Mouse (Mus musculus): ENCODE measurements around the gene Polrmt. TPM values are rescaled to one million over a fixed set of nuclear protein-coding genes. Genes with fewer than 3 reads are reported as not detected.

Polrmt gene
- polyA plus RNA-seq, 1 experiment from 2014 or later: 40.1 TPM

DNA sequence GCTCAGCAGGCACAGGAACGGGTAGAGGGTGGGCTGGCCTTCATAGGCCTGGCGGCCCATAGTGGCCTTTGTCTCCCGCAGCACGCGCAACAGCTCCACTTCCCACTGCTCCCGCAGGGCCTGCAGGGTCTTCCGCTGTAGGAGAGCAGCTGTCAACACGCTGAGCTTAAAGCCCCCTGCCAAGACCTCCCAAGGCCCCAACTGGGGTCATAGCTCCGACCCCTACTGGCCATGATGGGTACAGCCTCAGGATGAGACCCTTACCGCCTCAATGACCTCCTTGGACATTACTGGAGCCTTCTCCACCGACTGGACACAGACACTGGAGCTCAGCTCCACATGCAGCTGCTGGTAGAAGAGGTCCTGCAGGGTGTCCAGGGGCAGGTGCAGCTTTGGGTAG is 5.5 kb downstream of the Polrmt start:
- H3K27me3 ChIP-seq (replicated peaks; ENCODE audit: control insufficient read depth, insufficient read depth, low read length): no peaks in the 10 kb centered on the region; the same call in 1 of the 2 replicates
- no peak for DNase-seq (ENCODE audit: low spot score)
- H3K4me1 ChIP-seq (replicated peaks; ENCODE audit: control insufficient read depth, insufficient read depth, low read length): peaks cover 4% of the 10 kb centered on the region; the same call in 1 of the 2 replicates
- no peak overlapping the region for H3K9ac ChIP-seq (ENCODE audit: low read length)
- H3K36me3 ChIP-seq (ENCODE audit: control insufficient read depth, insufficient read depth, low read length): peaks cover 86% of the 10 kb centered on the region
- no peak overlapping the region for H3K27ac ChIP-seq (ENCODE audit: low read depth)
- H3K4me3 ChIP-seq (ENCODE audit: low read depth, low read length): no peak overlapping the region
- peaks cover 55% of the 10 kb centered on the region for H3K9me3 ChIP-seq (ENCODE audit: control insufficient read depth, low read length)
- ATAC-seq (replicated peaks; ENCODE audit: low FRiP score, low TSS enrichment, low read depth): no peak
- no peak overlapping the region for H3K4me2 ChIP-seq (ENCODE audit: low read length)
- 79% methylated on average over 11 of the region's 11 CpGs for WGBS

DNA sequence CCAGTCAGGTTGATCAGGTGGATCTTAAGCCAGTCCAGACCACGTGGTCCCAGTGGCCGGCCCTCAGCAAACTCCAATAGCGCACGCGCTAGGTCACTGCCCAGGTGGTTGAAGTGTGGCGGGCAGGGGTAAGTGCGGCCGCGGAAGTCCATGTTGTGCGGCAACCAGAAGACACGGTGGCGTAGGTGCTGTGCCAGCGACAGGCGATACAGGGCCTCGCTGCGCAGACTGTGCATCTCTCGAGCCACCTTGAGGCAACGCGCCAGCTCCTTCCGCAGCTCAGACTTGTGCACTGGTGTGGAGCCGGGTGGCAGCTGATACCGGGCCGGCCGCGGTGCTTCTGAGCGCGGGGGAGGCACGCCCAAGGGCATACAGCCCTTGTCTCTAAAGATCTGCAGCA is 7.1 kb downstream of the Polrmt start:
- no peak overlapping the region for H3K27ac ChIP-seq (ENCODE audit: low read depth)
- H3K9me3 ChIP-seq (ENCODE audit: control insufficient read depth, low read length): peaks cover 65% of the 10 kb centered on the region
- H3K9ac ChIP-seq (ENCODE audit: low read length): no peak overlapping the region
- DNase-seq (ENCODE audit: low spot score): no peak
- no peak overlapping the region for H3K4me3 ChIP-seq (ENCODE audit: low read depth, low read length)
- 0 out of 2 replicates have a peak, but pooled peaks have one; percentile 9 for ATAC-seq (replicated peaks; ENCODE audit: low FRiP score, low TSS enrichment, low read depth)
- no peaks in the 10 kb centered on the region; the same call in 1 of the 2 replicates for H3K27me3 ChIP-seq (replicated peaks; ENCODE audit: control insufficient read depth, insufficient read depth, low read length)
- H3K4me2 ChIP-seq (ENCODE audit: low read length): no peak overlapping the region
- whole genome bisulfite sequencing: 97% methylated on average over 28 of the region's 28 CpGs
- H3K36me3 ChIP-seq (ENCODE audit: control insufficient read depth, insufficient read depth, low read length): peaks cover 82% of the 10 kb centered on the region
- H3K4me1 ChIP-seq (replicated peaks; ENCODE audit: control insufficient read depth, insufficient read depth, low read length): no peaks in the 10 kb centered on the region

DNA sequence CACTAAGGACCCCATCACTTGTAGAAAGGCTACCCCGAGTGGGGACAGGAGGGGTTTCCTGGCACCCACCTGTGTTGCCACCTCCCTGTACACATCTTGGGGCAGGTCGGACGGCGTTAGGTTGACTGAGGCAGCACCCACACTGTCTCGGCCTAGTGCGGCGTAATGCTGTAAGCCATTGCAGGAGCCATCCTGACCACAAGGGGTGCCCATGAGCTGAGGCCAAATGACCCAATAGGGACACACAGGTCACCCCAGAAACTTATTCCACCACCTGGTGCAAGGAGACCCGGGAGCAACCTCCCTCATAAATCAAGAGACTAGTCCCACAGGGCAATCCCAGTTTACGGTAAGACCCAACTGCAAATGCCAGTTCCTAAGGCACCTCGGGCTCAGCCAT is 8.1 kb downstream of the Polrmt start:
- 91% methylated on average over 10 of the region's 10 CpGs for WGBS
- Histone ChIP-seq H3K4me2 (ENCODE audit: low read length) (no peak overlapping the region), H3K27me3 (replicated peaks; ENCODE audit: control insufficient read depth, insufficient read depth, low read length) (no peaks in the 10 kb centered on the region; the same call in 1 of the 2 replicates), H3K36me3 (ENCODE audit: control insufficient read depth, insufficient read depth, low read length) (peaks cover 74% of the 10 kb centered on the region), H3K4me1 (replicated peaks; ENCODE audit: control insufficient read depth, insufficient read depth, low read length) (no peaks in the 10 kb centered on the region), H3K9ac (ENCODE audit: low read length) (no peak overlapping the region), H3K4me3 (ENCODE audit: low read depth, low read length) (no peak overlapping the region), H3K9me3 (ENCODE audit: control insufficient read depth, low read length) (peaks cover 65% of the 10 kb centered on the region), H3K27ac (ENCODE audit: low read depth) (no peak overlapping the region)
- no peak for DNase-seq (ENCODE audit: low spot score)
- no peak for ATAC-seq (replicated peaks; ENCODE audit: low FRiP score, low TSS enrichment, low read depth)

DNA sequence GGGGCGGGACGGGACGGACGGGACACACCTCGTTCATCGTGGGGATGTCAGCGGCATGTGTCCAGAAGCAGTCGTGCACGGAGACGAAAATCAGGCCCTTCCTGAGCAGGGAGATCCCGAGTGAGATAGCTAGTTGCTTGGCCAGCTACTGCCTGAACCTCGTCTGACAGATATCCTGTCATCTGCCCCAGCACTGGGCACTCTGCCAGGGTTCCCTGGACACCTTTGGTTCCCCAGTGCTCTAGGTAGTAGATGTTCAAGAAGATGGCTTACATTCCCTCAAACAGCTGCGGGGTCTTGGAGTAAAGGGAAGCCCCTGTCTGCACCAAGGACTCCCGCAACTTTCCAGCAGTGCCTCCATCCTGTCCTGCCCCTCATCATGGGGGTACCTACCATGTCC is 9.7 kb downstream of the Polrmt start:
- Histone ChIP-seq H3K9ac (ENCODE audit: low read length) (no peak overlapping the region), H3K4me2 (ENCODE audit: low read length) (no peak overlapping the region), H3K4me1 (replicated peaks; ENCODE audit: control insufficient read depth, insufficient read depth, low read length) (no peaks in the 10 kb centered on the region), H3K4me3 (ENCODE audit: low read depth, low read length) (no peak overlapping the region), H3K27me3 (replicated peaks; ENCODE audit: control insufficient read depth, insufficient read depth, low read length) (no peaks in the 10 kb centered on the region; the same call in 1 of the 2 replicates), H3K9me3 (ENCODE audit: control insufficient read depth, low read length) (peaks cover 70% of the 10 kb centered on the region), H3K27ac (ENCODE audit: low read depth) (no peak overlapping the region), H3K36me3 (ENCODE audit: control insufficient read depth, insufficient read depth, low read length) (peaks cover 59% of the 10 kb centered on the region)
- DNase-seq (ENCODE audit: low spot score) (no peak), ATAC-seq (replicated peaks; ENCODE audit: low FRiP score, low TSS enrichment, low read depth) (no peak)
- 90% methylated on average over 14 of the region's 14 CpGs for WGBS

DNA sequence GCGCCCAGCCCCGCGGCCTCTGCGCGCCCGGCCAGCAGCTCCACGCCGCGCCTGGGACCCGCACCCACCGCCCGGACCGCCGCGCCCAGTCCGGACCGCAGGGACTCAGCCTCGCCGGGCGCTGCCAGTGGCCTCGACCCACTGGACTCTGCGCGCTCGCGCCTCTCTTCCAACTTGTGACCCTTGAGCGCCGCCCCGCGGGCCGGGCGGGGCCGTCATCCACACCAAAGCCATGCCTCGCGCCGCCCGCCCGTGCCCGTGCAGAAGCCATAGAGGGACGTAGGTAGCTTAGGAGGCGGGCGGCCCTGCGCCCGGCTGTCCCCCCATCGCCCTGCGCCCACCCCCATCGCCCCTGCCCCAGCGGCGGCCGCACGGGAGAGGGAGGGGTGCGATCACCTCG is 11.0 kb downstream of the Polrmt start:
- Histone ChIP-seq H3K4me3 (ENCODE audit: low read depth, low read length) (no peak overlapping the region), H3K9ac (ENCODE audit: low read length) (no peak overlapping the region), H3K4me1 (replicated peaks; ENCODE audit: control insufficient read depth, insufficient read depth, low read length) (no peaks in the 10 kb centered on the region), H3K9me3 (ENCODE audit: control insufficient read depth, low read length) (peaks cover 59% of the 10 kb centered on the region), H3K4me2 (ENCODE audit: low read length) (no peak overlapping the region), H3K27me3 (replicated peaks; ENCODE audit: control insufficient read depth, insufficient read depth, low read length) (no peaks in the 10 kb centered on the region; the same call in 1 of the 2 replicates), H3K27ac (ENCODE audit: low read depth) (no peak overlapping the region), H3K36me3 (ENCODE audit: control insufficient read depth, insufficient read depth, low read length) (peaks cover 46% of the 10 kb centered on the region)
- DNase-seq (ENCODE audit: low spot score) (no peak), ATAC-seq (replicated peaks; ENCODE audit: low FRiP score, low TSS enrichment, low read depth) (0 out of 2 replicates have a peak, but pooled peaks have one; percentile 2)
- WGBS: 25% methylated on average over 37 of the region's 52 CpGs

DNA sequence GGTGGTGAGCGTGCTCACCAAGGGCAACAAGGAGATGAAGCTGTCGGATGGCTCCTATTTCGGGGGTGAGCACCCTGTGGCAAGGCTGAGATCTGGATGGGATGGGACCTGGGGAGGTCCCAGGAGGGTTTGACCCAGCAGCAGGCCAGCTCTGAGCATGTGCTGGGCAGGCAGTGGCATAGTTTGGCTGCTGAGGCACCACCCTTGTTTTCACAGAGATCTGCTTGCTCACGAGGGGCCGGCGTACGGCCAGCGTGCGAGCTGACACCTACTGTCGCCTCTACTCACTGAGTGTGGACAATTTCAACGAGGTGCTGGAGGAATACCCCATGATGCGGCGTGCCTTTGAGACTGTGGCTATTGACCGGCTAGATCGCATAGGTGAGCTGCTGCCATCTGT is 12.5 kb downstream of the Polrmt start:
- Histone ChIP-seq H3K9ac (ENCODE audit: low read length) (no peak overlapping the region), H3K27ac (ENCODE audit: low read depth) (no peak overlapping the region), H3K4me3 (ENCODE audit: low read depth, low read length) (no peak overlapping the region), H3K4me2 (ENCODE audit: low read length) (no peak overlapping the region), H3K27me3 (replicated peaks; ENCODE audit: control insufficient read depth, insufficient read depth, low read length) (no peaks in the 10 kb centered on the region; the same call in 1 of the 2 replicates), H3K4me1 (replicated peaks; ENCODE audit: control insufficient read depth, insufficient read depth, low read length) (no peaks in the 10 kb centered on the region), H3K9me3 (ENCODE audit: control insufficient read depth, low read length) (peaks cover 43% of the 10 kb centered on the region), H3K36me3 (ENCODE audit: control insufficient read depth, insufficient read depth, low read length) (peaks cover 31% of the 10 kb centered on the region)
- WGBS: 94% methylated on average over 15 of the region's 15 CpGs
- ATAC-seq (replicated peaks; ENCODE audit: low FRiP score, low TSS enrichment, low read depth) (no peak), DNase-seq (ENCODE audit: low spot score) (no peak)

DNA sequence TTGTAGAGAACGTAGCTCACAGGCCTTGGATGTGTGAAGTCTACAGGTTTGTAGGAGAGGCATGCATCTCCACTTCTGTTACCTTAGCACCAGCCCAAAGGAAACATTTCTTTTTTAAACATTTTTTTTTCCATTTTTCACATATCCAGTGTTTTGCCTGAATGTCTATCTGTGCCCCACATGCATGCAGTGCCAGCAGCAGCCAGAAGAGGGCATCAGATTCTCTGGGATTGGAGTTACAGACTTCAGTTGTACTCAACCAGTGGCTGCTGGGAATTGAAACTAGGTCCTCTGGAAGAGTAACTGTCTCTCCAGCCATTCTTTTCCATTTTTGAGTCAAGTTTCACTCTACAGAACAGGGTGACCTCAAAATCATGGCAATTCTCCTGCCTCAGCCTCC is 13.9 kb downstream of the Polrmt start:
- Histone ChIP-seq H3K27ac (ENCODE audit: low read depth) (no peak overlapping the region), H3K27me3 (replicated peaks; ENCODE audit: control insufficient read depth, insufficient read depth, low read length) (no peaks in the 10 kb centered on the region; the same call in 1 of the 2 replicates), H3K9ac (ENCODE audit: low read length) (no peak overlapping the region), H3K4me2 (ENCODE audit: low read length) (no peak overlapping the region), H3K4me3 (ENCODE audit: low read depth, low read length) (no peak overlapping the region), H3K9me3 (ENCODE audit: control insufficient read depth, low read length) (peaks cover 30% of the 10 kb centered on the region), H3K4me1 (replicated peaks; ENCODE audit: control insufficient read depth, insufficient read depth, low read length) (no peaks in the 10 kb centered on the region), H3K36me3 (ENCODE audit: control insufficient read depth, insufficient read depth, low read length) (peaks cover 17% of the 10 kb centered on the region)
- ATAC-seq (replicated peaks; ENCODE audit: low FRiP score, low TSS enrichment, low read depth) (no peak), DNase-seq (ENCODE audit: low spot score) (no peak)
- 82% methylated on average over 1 of the region's 1 CpGs for WGBS

DNA sequence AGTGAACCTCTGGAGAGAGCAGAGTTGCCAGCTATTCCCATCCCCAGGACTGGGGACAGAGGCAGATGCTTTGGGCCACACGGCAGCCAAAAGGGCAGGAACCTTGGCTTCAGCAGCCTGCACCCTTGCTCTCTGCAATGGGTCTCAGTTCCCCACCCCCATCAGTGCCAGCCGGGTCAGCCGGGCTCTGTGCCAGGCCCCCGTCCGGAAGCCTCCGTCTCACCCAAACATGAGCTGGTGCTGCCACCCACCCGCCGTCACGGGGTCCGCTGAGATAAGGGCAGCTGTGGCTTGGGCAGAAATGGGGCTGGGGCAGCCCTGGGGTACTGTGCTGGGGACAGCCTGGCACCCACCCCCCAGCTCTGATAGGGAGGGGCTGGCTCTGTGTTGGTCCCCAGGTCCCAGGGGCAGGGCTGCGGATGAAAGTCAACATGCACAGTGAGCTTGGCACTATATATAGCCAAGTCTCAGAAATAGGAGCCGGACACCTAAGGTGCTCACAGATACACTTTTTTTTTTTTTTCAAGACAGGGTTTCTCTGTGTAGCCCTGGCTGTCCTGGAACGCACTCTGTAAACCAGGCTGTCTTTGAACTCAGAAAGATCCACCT is 16.9 kb downstream of the Polrmt start:
- H3K27ac ChIP-seq (ENCODE audit: low read depth): no peak overlapping the region
- ATAC-seq (replicated peaks; ENCODE audit: low FRiP score, low TSS enrichment, low read depth): no peak
- H3K4me1 ChIP-seq (replicated peaks; ENCODE audit: control insufficient read depth, insufficient read depth, low read length): no peaks in the 10 kb centered on the region
- 82% methylated on average over 13 of the region's 13 CpGs for WGBS
- H3K4me3 ChIP-seq (ENCODE audit: low read depth, low read length): no peak overlapping the region
- H3K4me2 ChIP-seq (ENCODE audit: low read length): no peak overlapping the region
- H3K36me3 ChIP-seq (ENCODE audit: control insufficient read depth, insufficient read depth, low read length): no peaks in the 10 kb centered on the region
- no peaks in the 10 kb centered on the region for H3K27me3 ChIP-seq (replicated peaks; ENCODE audit: control insufficient read depth, insufficient read depth, low read length)
- 0 out of 2 replicates have a peak, but pooled peaks cover 5% of the 10 kb centered on the region for H3K9me3 ChIP-seq (ENCODE audit: control insufficient read depth, low read length)
- DNase-seq (ENCODE audit: low spot score): no peak
- H3K9ac ChIP-seq (ENCODE audit: low read length): no peak overlapping the region

Measured in intestine, embryonic 14.5 days (tissue).